Mouse (Mus musculus) liver, adult 2 months (tissue): Measurements from ENCODE around the gene Cdk8.

Experiments used
- CTCF ChIP-seq: fragments of 200-500 bp; IDR thresholded peaks from 2 replicates; pipeline ENCODE4 v1.5.1; 2011; ENCODE audit warnings: low read depth, low read length, control low read depth
- POLR2A ChIP-seq: fragments of 200-500 bp; IDR thresholded peaks from 2 replicates; pipeline ENCODE4 v1.6.1; 2011; ENCODE audit warnings: low read length, control low read depth; ENCODE audit not compliant: insufficient read depth; ENCODE audit errors: extremely low read depth

DNA sequence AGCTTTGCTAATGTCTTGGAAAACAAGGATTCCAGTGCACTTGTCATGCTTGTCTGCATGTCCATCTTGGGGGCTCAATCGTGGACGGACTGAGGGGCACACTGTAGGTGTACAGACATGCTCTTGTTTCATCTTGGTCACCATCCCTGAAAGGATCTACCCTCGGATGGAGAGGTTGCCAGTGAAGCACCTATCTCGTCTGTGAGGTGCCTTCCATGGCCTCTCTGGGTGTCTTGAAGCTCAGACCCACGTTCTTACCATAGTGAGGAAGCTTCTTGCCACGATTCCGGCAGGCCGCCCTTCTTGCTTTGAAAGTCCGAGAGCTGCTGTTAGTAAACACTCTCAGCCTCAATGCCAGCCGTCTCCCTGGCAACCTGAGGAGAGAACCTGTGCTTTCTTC is 56.4 kb downstream of the Cdk8 start:
- TF ChIP-seq POLR2A (no peak), CTCF (no peak)
